In the genomic region with DNA sequence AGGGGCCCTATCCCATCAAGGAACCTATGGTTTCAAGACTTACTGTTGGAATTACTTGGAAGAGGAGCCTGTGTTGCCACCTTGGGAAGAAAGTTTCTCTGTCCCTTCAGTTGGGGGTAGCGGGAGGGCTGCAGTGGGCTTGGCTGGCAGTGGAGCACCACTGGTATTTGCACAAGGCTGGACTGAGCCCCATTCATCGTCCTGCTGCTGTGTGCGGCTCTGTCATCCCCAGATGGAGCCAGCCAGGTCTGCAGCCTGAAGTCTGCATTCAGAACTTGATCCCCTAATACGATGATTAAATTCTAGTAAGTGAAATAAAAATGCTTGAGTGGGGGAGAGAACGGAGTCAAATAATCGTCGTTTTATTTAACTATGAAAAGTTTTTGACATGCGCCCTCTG, we compare ENCODE assay signal across 14 mouse cellular contexts. TPM values are rescaled to one million over a fixed set of nuclear protein-coding genes. Genes with fewer than 3 reads are reported as not detected.
DNase-seq lines count a peak whose midpoint lies in the region; ATAC-seq and TF ChIP-seq lines count a peak whose summit lies in the region.
"Had no signal": no experiment of that assay in that cellular context is flagged by ENCODE, and none has a peak within 500 bp of the region (broad histone marks: within the 10 kb centered on the region; RNA-seq: fewer than 3 reads in every experiment).

No protein-coding gene starts in this region.

- H3K4me1 ChIP-seq in forebrain, embryonic 10.5 days, result peaks cover 16% of the 10 kb centered on the region
- no peaks in the 10 kb centered on the region for H3K4me1 ChIP-seq in forebrain, postnatal 0 days (ENCODE audit: insufficient read depth)
- no peaks in the 10 kb centered on the region; the same call in 1 of the 2 replicates for H3K4me1 ChIP-seq in hindbrain, embryonic 11.5 days (replicated peaks; ENCODE audit: control insufficient read depth, insufficient read depth, low read length)
- H3K4me1 ChIP-seq in hindbrain, embryonic 16.5 days (ENCODE audit: control insufficient read depth, insufficient read depth, low read depth, low read length), result no peaks in the 10 kb centered on the region
- 0 out of 2 replicates have a peak, but pooled peaks cover 5% of the 10 kb centered on the region for H3K4me1 ChIP-seq in midbrain, embryonic 12.5 days
- H3K4me1 ChIP-seq in midbrain, embryonic 15.5 days, result no peaks in the 10 kb centered on the region
- H3K4me1 ChIP-seq in limb, embryonic 15.5 days, result peaks cover 32% of the 10 kb centered on the region
- H3K4me1 ChIP-seq: liver, embryonic 15.5 days had no signal

- ATAC-seq in forebrain, postnatal 0 days, result no peak; the same call in 1 of the 2 replicates
- ATAC-seq in hindbrain, embryonic 11.5 days (ENCODE audit: low FRiP score), result no peak
- ATAC-seq in hindbrain, embryonic 16.5 days, result no peak
- no peak for ATAC-seq in midbrain, embryonic 12.5 days (ENCODE audit: low FRiP score, low read depth)
- ATAC-seq in midbrain, embryonic 15.5 days (replicated peaks), result no peak
- peak; percentile 77 for ATAC-seq in limb, embryonic 15.5 days (ENCODE audit: insufficient number of reproducible peaks, low FRiP score, low TSS enrichment, low read depth)

- WGBS in forebrain, embryonic 10.5 days, result 88% methylated on average over 8 of the region's 8 CpGs
- 71% methylated on average over 8 of the region's 8 CpGs for WGBS in forebrain, postnatal 0 days
- 73% methylated on average over 8 of the region's 8 CpGs for WGBS in hindbrain, embryonic 11.5 days
- 74% methylated on average over 8 of the region's 8 CpGs for WGBS in hindbrain, embryonic 16.5 days
- WGBS in midbrain, embryonic 12.5 days, result 86% methylated on average over 8 of the region's 8 CpGs
- 85% methylated on average over 8 of the region's 8 CpGs for WGBS in midbrain, embryonic 15.5 days
- 63% methylated on average over 8 of the region's 8 CpGs for WGBS in limb, embryonic 15.5 days

- no peak overlapping the region for H3K4me3 ChIP-seq in forebrain, embryonic 10.5 days
- H3K4me3 ChIP-seq in forebrain, postnatal 0 days (ENCODE audit: low read depth, low read length), result no peak overlapping the region
- H3K4me3 ChIP-seq in hindbrain, embryonic 11.5 days (ENCODE audit: low read depth, low read length), result no peak overlapping the region
- no peak overlapping the region for H3K4me3 ChIP-seq in hindbrain, embryonic 16.5 days (ENCODE audit: low read length)
- no peak overlapping the region for H3K4me3 ChIP-seq in midbrain, embryonic 12.5 days
- no peak overlapping the region for H3K4me3 ChIP-seq in midbrain, embryonic 15.5 days
- H3K4me3 ChIP-seq in limb, embryonic 15.5 days, result no peak overlapping the region
- H3K4me3 ChIP-seq: liver, embryonic 15.5 days had no signal

- no peak for TF ChIP-seq CTCF in forebrain, postnatal 0 days (IDR thresholded peaks at IDR 0.05; ENCODE audit: low read depth)

- H3K36me3 ChIP-seq in forebrain, embryonic 10.5 days (replicated peaks), result peaks cover 60% of the 10 kb centered on the region
- H3K36me3 ChIP-seq in forebrain, postnatal 0 days (ENCODE audit: insufficient read depth), result peaks cover 16% of the 10 kb centered on the region
- H3K36me3 ChIP-seq in hindbrain, embryonic 11.5 days (ENCODE audit: control insufficient read depth, insufficient read depth, low read length), result no peaks in the 10 kb centered on the region
- H3K36me3 ChIP-seq in hindbrain, embryonic 16.5 days (ENCODE audit: control insufficient read depth, insufficient read depth, low read length), result no peaks in the 10 kb centered on the region
- H3K36me3 ChIP-seq in midbrain, embryonic 12.5 days, result peaks cover 49% of the 10 kb centered on the region
- H3K36me3 ChIP-seq in midbrain, embryonic 15.5 days (replicated peaks), result peaks cover 3% of the 10 kb centered on the region; the same call in 1 of the 2 replicates
- peaks cover 19% of the 10 kb centered on the region for H3K36me3 ChIP-seq in limb, embryonic 15.5 days

- H3K27me3 ChIP-seq in forebrain, embryonic 10.5 days (ENCODE audit: poor library complexity, severe bottlenecking), result no peaks in the 10 kb centered on the region
- H3K27me3 ChIP-seq in forebrain, postnatal 0 days (ENCODE audit: insufficient read depth, low read length), result no peaks in the 10 kb centered on the region
- no peaks in the 10 kb centered on the region for H3K27me3 ChIP-seq in hindbrain, embryonic 11.5 days (ENCODE audit: control insufficient read depth, insufficient read depth, low read length)
- H3K27me3 ChIP-seq in hindbrain, embryonic 16.5 days (replicated peaks; ENCODE audit: control insufficient read depth, insufficient read depth, low read length), result no peaks in the 10 kb centered on the region
- no peaks in the 10 kb centered on the region for H3K27me3 ChIP-seq in midbrain, embryonic 12.5 days
- H3K27me3 ChIP-seq in midbrain, embryonic 15.5 days (replicated peaks), result no peaks in the 10 kb centered on the region
- no peaks in the 10 kb centered on the region for H3K27me3 ChIP-seq in limb, embryonic 15.5 days
- H3K27me3 ChIP-seq: liver, embryonic 15.5 days had no signal

- no peaks in the 10 kb centered on the region for H3K9me3 ChIP-seq in forebrain, embryonic 10.5 days
- H3K9me3 ChIP-seq in forebrain, postnatal 0 days (ENCODE audit: low read length), result no peaks in the 10 kb centered on the region
- H3K9me3 ChIP-seq in hindbrain, embryonic 11.5 days (ENCODE audit: control insufficient read depth, low read length), result no peaks in the 10 kb centered on the region
- H3K9me3 ChIP-seq in hindbrain, embryonic 16.5 days (ENCODE audit: control insufficient read depth, low read length), result no peaks in the 10 kb centered on the region
- no peaks in the 10 kb centered on the region for H3K9me3 ChIP-seq in midbrain, embryonic 12.5 days
- H3K9me3 ChIP-seq in midbrain, embryonic 15.5 days, result no peaks in the 10 kb centered on the region
- H3K9me3 ChIP-seq in limb, embryonic 15.5 days, result no peaks in the 10 kb centered on the region
- H3K9me3 ChIP-seq: liver, embryonic 15.5 days had no signal

- no peak overlapping the region for H3K4me2 ChIP-seq in forebrain, postnatal 0 days (ENCODE audit: low read depth)
- no peak overlapping the region for H3K4me2 ChIP-seq in hindbrain, embryonic 11.5 days (replicated peaks; ENCODE audit: low read depth, low read length)
- no peak overlapping the region for H3K4me2 ChIP-seq in hindbrain, embryonic 16.5 days (ENCODE audit: low read length)
- no peak overlapping the region for H3K4me2 ChIP-seq in midbrain, embryonic 12.5 days (replicated peaks)
- H3K4me2 ChIP-seq in midbrain, embryonic 15.5 days, result no peak overlapping the region
- peak overlapping the region; percentile 14 for H3K4me2 ChIP-seq in limb, embryonic 15.5 days
- H3K4me2 ChIP-seq: liver, embryonic 15.5 days had no signal

- peak overlapping the region; percentile 77; the same call in 1 of the 2 replicates for H3K27ac ChIP-seq in forebrain, embryonic 10.5 days
- no peak overlapping the region for H3K27ac ChIP-seq in forebrain, postnatal 0 days (ENCODE audit: low read depth, low read length)
- peak overlapping the region; percentile 42; the same call in 1 of the 2 replicates for H3K27ac ChIP-seq in hindbrain, embryonic 11.5 days (ENCODE audit: low read depth, low read length)
- H3K27ac ChIP-seq in hindbrain, embryonic 16.5 days (ENCODE audit: low read depth, low read length), result no peak overlapping the region
- peak overlapping the region; percentile 46; the same call in 1 of the 2 replicates for H3K27ac ChIP-seq in midbrain, embryonic 12.5 days (replicated peaks)
- no peak overlapping the region for H3K27ac ChIP-seq in midbrain, embryonic 15.5 days
- H3K27ac ChIP-seq in limb, embryonic 15.5 days, result peak overlapping the region; percentile 94
- H3K27ac ChIP-seq: liver, embryonic 15.5 days had no signal

- no peak overlapping the region for H3K9ac ChIP-seq in forebrain, postnatal 0 days
- no peak overlapping the region for H3K9ac ChIP-seq in hindbrain, embryonic 11.5 days (ENCODE audit: low read depth, low read length)
- H3K9ac ChIP-seq in hindbrain, embryonic 16.5 days (ENCODE audit: low read depth, low read length), result no peak overlapping the region
- H3K9ac ChIP-seq in midbrain, embryonic 12.5 days (replicated peaks), result no peak overlapping the region
- no peak overlapping the region for H3K9ac ChIP-seq in midbrain, embryonic 15.5 days
- H3K9ac ChIP-seq in limb, embryonic 15.5 days, result no peak overlapping the region
- H3K9ac ChIP-seq: liver, embryonic 15.5 days had no signal

- DNase-seq in forebrain, embryonic 10.5 days (ENCODE audit: extremely low spot score, low spot score), result no peak
- no peak for DNase-seq in forebrain, postnatal 0 days
- peak; percentile 18 for DNase-seq in hindbrain, embryonic 11.5 days (ENCODE audit: low spot score)
- DNase-seq in right cerebral cortex, postnatal 10 days (ENCODE audit: low spot score in 2 of 2), result no peak
- DNase-seq: adrenal gland, adult 8-10 months; cerebellum, adult 9-11 months; kidney, adult 2 months; right cerebral cortex, postnatal 14 days; thymus, postnatal 14 days had no signal

RNA-seq across cellular contexts. Expression of a gene that starts 44.1 kb away (rescaled TPM):
- polyA plus RNA-seq in forebrain, embryonic 10.5 days (2016; fragmentation: Nextera tagmentation; extraction: Ambion mirVana), result 344 and 357 TPM in 2 replicates
- 38.9 and 41.9 TPM in 2 replicates for total RNA-seq in forebrain, postnatal 0 days (2014; rRNA removed)
- polyA plus RNA-seq in forebrain, postnatal 0 days (2015; fragmentation: Nextera tagmentation; extraction: Ambion mirVana), result 248 and 263 TPM in 2 replicates
- polyA plus RNA-seq in hindbrain, embryonic 11.5 days (2014; fragmentation: Nextera tagmentation; extraction: Ambion mirVana), result 321 and 323 TPM in 2 replicates
- polyA plus RNA-seq in hindbrain, embryonic 16.5 days (2015; fragmentation: Nextera tagmentation; extraction: Ambion mirVana), result 235 and 245 TPM in 2 replicates
- polyA plus RNA-seq in midbrain, embryonic 12.5 days (2016; fragmentation: Nextera tagmentation; extraction: Ambion mirVana), result 278 and 283 TPM in 2 replicates
- polyA plus RNA-seq in midbrain, embryonic 15.5 days (2015; fragmentation: Nextera tagmentation; extraction: Ambion mirVana), result 240 and 244 TPM in 2 replicates
- polyA plus RNA-seq in limb, embryonic 15.5 days (2015; fragmentation: Nextera tagmentation; extraction: Ambion mirVana), result 273 and 293 TPM in 2 replicates

Comparison
In these comparisons a context has a peak if more than half of its experiments do, and no peak if none do; other contexts are left out.
1. H3K27ac ChIP-seq: peak in forebrain, embryonic 10.5 days (single experiment), hindbrain, embryonic 11.5 days (single experiment), midbrain, embryonic 12.5 days (single experiment) and limb, embryonic 15.5 days (single experiment); none in forebrain, postnatal 0 days (single experiment), hindbrain, embryonic 16.5 days (single experiment) and midbrain, embryonic 15.5 days (single experiment).